Mouse (Mus musculus): ENCODE measurements at regions not wholly inside any gene's neighbourhood (a gene's known extent, or its start where the extent isn't known, plus 50 kb on each side); places are given as distances from the start of the nearest gene placed in this dataset.

GRCm38 (mm10) chr1:63819536-63820254, 50.6 kb upstream of the 4933402D24Rik start:
- peak in 1 of 2 experiments; percentile 10 for DNase-seq (ENCODE audit: extremely low spot score in 1 of 2, low spot score in 2 of 2)
- intact Hi-C loops (cut with DNase I): no loop called here
- Histone ChIP-seq H3K4me3 (no peak overlapping the region), H3K27ac (no peak overlapping the region)
- no peak for TF ChIP-seq CTCF (IDR thresholded peaks at IDR 0.05)
